Mouse (Mus musculus): ENCODE measurements around the gene Dupd1. TPM values are rescaled to one million over a fixed set of nuclear protein-coding genes. Genes with fewer than 3 reads are reported as not detected.

Dupd1 gene
- polyA plus RNA-seq, 1 experiment from 2014 or later, result not detected

GRCm38 (mm10) chr14:21747436-21748141, 33.2 kb upstream of the Dupd1 start:
- no peak overlapping the region for H3K4me3 ChIP-seq (replicated peaks; ENCODE audit: low read length)
- no peak overlapping the region for H3K9ac ChIP-seq
- H3K36me3 ChIP-seq (replicated peaks; ENCODE audit: control insufficient read depth, insufficient read depth), result no peaks in the 10 kb centered on the region
- no peak overlapping the region for H3K4me2 ChIP-seq (replicated peaks)
- 77% methylated on average over 14 of the region's 14 CpGs for WGBS
- no peak for DNase-seq (ENCODE audit: low spot score)
- H3K27me3 ChIP-seq (ENCODE audit: control insufficient read depth, insufficient read depth, low read length), result no peaks in the 10 kb centered on the region
- no peaks in the 10 kb centered on the region for H3K9me3 ChIP-seq (ENCODE audit: control insufficient read depth, low read length)
- no peak for ATAC-seq (ENCODE audit: low FRiP score)
- peaks cover 11% of the 10 kb centered on the region for H3K4me1 ChIP-seq (replicated peaks; ENCODE audit: control insufficient read depth, insufficient read depth, low read length)
- H3K27ac ChIP-seq, result no peak overlapping the region

- Histone ChIP-seq H3K36me3 (replicated peaks; ENCODE audit: control insufficient read depth, insufficient read depth) (no peaks in the 10 kb centered on the region), H3K27ac (no peak overlapping the region), H3K4me1 (replicated peaks; ENCODE audit: control insufficient read depth, insufficient read depth, low read length) (peaks cover 3% of the 10 kb centered on the region), H3K9ac (no peak overlapping the region), H3K27me3 (ENCODE audit: control insufficient read depth, insufficient read depth, low read length) (no peaks in the 10 kb centered on the region), H3K9me3 (ENCODE audit: control insufficient read depth, low read length) (no peaks in the 10 kb centered on the region), H3K4me2 (replicated peaks) (no peak overlapping the region), H3K4me3 (replicated peaks; ENCODE audit: low read length) (no peak overlapping the region)
- ATAC-seq (ENCODE audit: low FRiP score) (no peak), DNase-seq (ENCODE audit: low spot score) (no peak)
- WGBS, result 87% methylated on average over 2 of the region's 2 CpGs
Measured at GRCm38 (mm10) chr14:21746846-21747245, 32.5 kb upstream of the Dupd1 start.

- H3K9ac ChIP-seq, result no peak overlapping the region
- 92% methylated on average over 8 of the region's 8 CpGs for WGBS
- H3K9me3 ChIP-seq (ENCODE audit: control insufficient read depth, low read length), result no peaks in the 10 kb centered on the region
- DNase-seq (ENCODE audit: low spot score) (no peak), ATAC-seq (ENCODE audit: low FRiP score) (no peak)
- no peaks in the 10 kb centered on the region for H3K27me3 ChIP-seq (ENCODE audit: control insufficient read depth, insufficient read depth, low read length)
- H3K27ac ChIP-seq, result no peak overlapping the region
- no peaks in the 10 kb centered on the region for H3K36me3 ChIP-seq (replicated peaks; ENCODE audit: control insufficient read depth, insufficient read depth)
- no peak overlapping the region for H3K4me2 ChIP-seq (replicated peaks)
- no peaks in the 10 kb centered on the region for H3K4me1 ChIP-seq (replicated peaks; ENCODE audit: control insufficient read depth, insufficient read depth, low read length)
- no peak overlapping the region for H3K4me3 ChIP-seq (replicated peaks; ENCODE audit: low read length)
Measured at GRCm38 (mm10) chr14:21746251-21746650, 31.9 kb upstream of the Dupd1 start.

GRCm38 (mm10) chr14:21745149-21745548, 30.8 kb upstream of the Dupd1 start:
- no peaks in the 10 kb centered on the region for H3K4me1 ChIP-seq (replicated peaks; ENCODE audit: control insufficient read depth, insufficient read depth, low read length)
- H3K36me3 ChIP-seq (replicated peaks; ENCODE audit: control insufficient read depth, insufficient read depth), result no peaks in the 10 kb centered on the region
- no peak overlapping the region for H3K9ac ChIP-seq
- no peak for DNase-seq (ENCODE audit: low spot score)
- H3K27me3 ChIP-seq (ENCODE audit: control insufficient read depth, insufficient read depth, low read length), result no peaks in the 10 kb centered on the region
- ATAC-seq (ENCODE audit: low FRiP score), result no peak
- no peaks in the 10 kb centered on the region for H3K9me3 ChIP-seq (ENCODE audit: control insufficient read depth, low read length)
- no peak overlapping the region for H3K27ac ChIP-seq
- H3K4me2 ChIP-seq (replicated peaks), result no peak overlapping the region
- H3K4me3 ChIP-seq (replicated peaks; ENCODE audit: low read length), result no peak overlapping the region
- WGBS, result 77% methylated on average over 5 of the region's 5 CpGs

- Histone ChIP-seq H3K36me3 (replicated peaks; ENCODE audit: control insufficient read depth, insufficient read depth) (no peaks in the 10 kb centered on the region), H3K4me3 (replicated peaks; ENCODE audit: low read length) (no peak overlapping the region), H3K27ac (no peak overlapping the region), H3K4me1 (replicated peaks; ENCODE audit: control insufficient read depth, insufficient read depth, low read length) (no peaks in the 10 kb centered on the region), H3K9ac (no peak overlapping the region), H3K4me2 (replicated peaks) (no peak overlapping the region), H3K27me3 (ENCODE audit: control insufficient read depth, insufficient read depth, low read length) (no peaks in the 10 kb centered on the region), H3K9me3 (ENCODE audit: control insufficient read depth, low read length) (no peaks in the 10 kb centered on the region)
- WGBS, result 93% methylated on average over 1 of the region's 1 CpGs
- ATAC-seq (ENCODE audit: low FRiP score) (no peak), DNase-seq (ENCODE audit: low spot score) (no peak)
Measured at GRCm38 (mm10) chr14:21744169-21744568, 29.8 kb upstream of the Dupd1 start.

GRCm38 (mm10) chr14:21742441-21742840, 28.1 kb upstream of the Dupd1 start:
- ATAC-seq (ENCODE audit: low FRiP score), result no peak

GRCm38 (mm10) chr14:21741786-21742185, 27.4 kb upstream of the Dupd1 start:
- no peak overlapping the region for H3K27ac ChIP-seq
- no peak overlapping the region for H3K4me3 ChIP-seq (replicated peaks; ENCODE audit: low read length)
- no peaks in the 10 kb centered on the region for H3K27me3 ChIP-seq (ENCODE audit: control insufficient read depth, insufficient read depth, low read length)
- ATAC-seq (ENCODE audit: low FRiP score) (peak; percentile 74), DNase-seq (ENCODE audit: low spot score) (peak; percentile 94)
- H3K4me2 ChIP-seq (replicated peaks), result no peak overlapping the region
- no peaks in the 10 kb centered on the region for H3K4me1 ChIP-seq (replicated peaks; ENCODE audit: control insufficient read depth, insufficient read depth, low read length)
- no peak overlapping the region for H3K9ac ChIP-seq
- H3K36me3 ChIP-seq (replicated peaks; ENCODE audit: control insufficient read depth, insufficient read depth), result no peaks in the 10 kb centered on the region
- WGBS, result 20% methylated on average over 4 of the region's 4 CpGs
- H3K9me3 ChIP-seq (ENCODE audit: control insufficient read depth, low read length), result no peaks in the 10 kb centered on the region

More at GRCm38 (mm10) chr14:21742441-21742840, 28.1 kb upstream of the Dupd1 start:
- no peak overlapping the region for H3K4me2 ChIP-seq (replicated peaks)
- DNase-seq (ENCODE audit: low spot score), result no peak
- H3K36me3 ChIP-seq (replicated peaks; ENCODE audit: control insufficient read depth, insufficient read depth), result no peaks in the 10 kb centered on the region
- no peak overlapping the region for H3K4me3 ChIP-seq (replicated peaks; ENCODE audit: low read length)
- H3K9ac ChIP-seq, result no peak overlapping the region
- H3K27me3 ChIP-seq (ENCODE audit: control insufficient read depth, insufficient read depth, low read length), result no peaks in the 10 kb centered on the region
- H3K27ac ChIP-seq, result no peak overlapping the region
- 88% methylated on average over 4 of the region's 4 CpGs for WGBS
- H3K9me3 ChIP-seq (ENCODE audit: control insufficient read depth, low read length), result no peaks in the 10 kb centered on the region
- no peaks in the 10 kb centered on the region for H3K4me1 ChIP-seq (replicated peaks; ENCODE audit: control insufficient read depth, insufficient read depth, low read length)

- Histone ChIP-seq H3K27me3 (ENCODE audit: control insufficient read depth, insufficient read depth, low read length) (no peaks in the 10 kb centered on the region), H3K36me3 (replicated peaks; ENCODE audit: control insufficient read depth, insufficient read depth) (no peaks in the 10 kb centered on the region), H3K9ac (no peak overlapping the region), H3K4me3 (replicated peaks; ENCODE audit: low read length) (no peak overlapping the region), H3K9me3 (ENCODE audit: control insufficient read depth, low read length) (no peaks in the 10 kb centered on the region), H3K27ac (no peak overlapping the region), H3K4me2 (replicated peaks) (no peak overlapping the region), H3K4me1 (replicated peaks; ENCODE audit: control insufficient read depth, insufficient read depth, low read length) (no peaks in the 10 kb centered on the region)
- 95% methylated on average over 3 of the region's 3 CpGs for WGBS
- no peak for DNase-seq (ENCODE audit: low spot score)
- ATAC-seq (ENCODE audit: low FRiP score), result no peak
Measured at GRCm38 (mm10) chr14:21741314-21741713, 26.9 kb upstream of the Dupd1 start.

- H3K4me3 ChIP-seq (replicated peaks; ENCODE audit: low read length), result no peak overlapping the region
- 92% methylated on average over 7 of the region's 7 CpGs for WGBS
- H3K9ac ChIP-seq, result no peak overlapping the region
- no peaks in the 10 kb centered on the region for H3K27me3 ChIP-seq (ENCODE audit: control insufficient read depth, insufficient read depth, low read length)
- no peak for ATAC-seq (ENCODE audit: low FRiP score)
- H3K27ac ChIP-seq, result no peak overlapping the region
- H3K36me3 ChIP-seq (replicated peaks; ENCODE audit: control insufficient read depth, insufficient read depth), result no peaks in the 10 kb centered on the region
- no peak overlapping the region for H3K4me2 ChIP-seq (replicated peaks)
- no peaks in the 10 kb centered on the region for H3K4me1 ChIP-seq (replicated peaks; ENCODE audit: control insufficient read depth, insufficient read depth, low read length)
- no peak for DNase-seq (ENCODE audit: low spot score)
- no peaks in the 10 kb centered on the region for H3K9me3 ChIP-seq (ENCODE audit: control insufficient read depth, low read length)
Measured at GRCm38 (mm10) chr14:21740345-21740744, 26.0 kb upstream of the Dupd1 start.

Data from hindbrain, embryonic 14.5 days (tissue).